9 mouse cellular contexts compared by ENCODE assay signal in the genomic region with DNA sequence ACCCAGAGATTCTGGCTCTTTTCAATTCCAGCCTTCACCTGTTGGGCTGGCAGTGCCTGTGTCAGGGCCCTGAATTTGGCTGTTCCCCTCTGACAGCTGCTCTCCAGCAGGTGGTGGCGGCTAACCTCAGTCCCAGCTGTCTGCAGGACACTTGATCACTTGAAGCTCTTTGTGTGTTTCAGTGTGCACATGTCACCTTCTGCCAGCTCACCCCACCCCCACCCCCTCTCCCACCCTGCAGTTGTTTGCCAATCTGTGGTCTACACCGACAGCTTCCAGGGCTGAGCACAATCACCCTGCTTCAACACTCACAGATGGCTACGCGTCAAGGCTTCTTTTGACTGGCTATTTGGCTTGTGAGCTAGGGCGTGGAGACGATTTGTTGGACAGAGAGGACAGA.
DNase-seq lines count a peak whose midpoint lies in the region; ATAC-seq and TF ChIP-seq lines count a peak whose summit lies in the region.
"Had no signal": no experiment of that assay in that cellular context is flagged by ENCODE, and none has a peak within 500 bp of the region (broad histone marks: within the 10 kb centered on the region; RNA-seq: fewer than 3 reads in every experiment).

No protein-coding gene starts in this region.

- no peak overlapping the region for H3K9ac ChIP-seq in midbrain, embryonic 14.5 days (replicated peaks; ENCODE audit: low read length)
- H3K9ac ChIP-seq: liver, embryonic 15.5 days had no signal

- H3K4me2 ChIP-seq in midbrain, embryonic 14.5 days (ENCODE audit: low read length) = no peak overlapping the region
- H3K4me2 ChIP-seq: liver, embryonic 15.5 days had no signal

- H3K4me1 ChIP-seq in cerebellum, adult 2 months (ENCODE audit: control insufficient read depth, insufficient read depth, low read length) = no peaks in the 10 kb centered on the region
- peaks cover 4% of the 10 kb centered on the region; the same call in 1 of the 2 replicates for H3K4me1 ChIP-seq in midbrain, embryonic 14.5 days (ENCODE audit: control insufficient read depth, insufficient read depth, low read length)
- H3K4me1 ChIP-seq: liver, embryonic 15.5 days had no signal

- no peaks in the 10 kb centered on the region for H3K27me3 ChIP-seq in cerebellum, adult 2 months (ENCODE audit: control insufficient read depth, insufficient read depth, low read length)
- H3K27me3 ChIP-seq in midbrain, embryonic 14.5 days (ENCODE audit: control insufficient read depth, insufficient read depth, low read length) = 0 out of 2 replicates have a peak, but pooled peaks cover 3% of the 10 kb centered on the region

- no peak overlapping the region for H3K27ac ChIP-seq in cerebellum, adult 2 months (ENCODE audit: insufficient read depth, low read length)
- peak overlapping the region; percentile 66 for H3K27ac ChIP-seq in midbrain, embryonic 14.5 days (replicated peaks; ENCODE audit: low read depth, low read length)
- H3K27ac ChIP-seq: liver, embryonic 15.5 days had no signal

- no peak overlapping the region for H3K4me3 ChIP-seq in cerebellum, adult 2 months (replicated peaks; ENCODE audit: insufficient read depth, low read depth, low read length)
- no peak overlapping the region for H3K4me3 ChIP-seq in midbrain, embryonic 14.5 days (replicated peaks; ENCODE audit: low read depth, low read length)
- H3K4me3 ChIP-seq: liver, embryonic 15.5 days had no signal

- ATAC-seq in midbrain, embryonic 14.5 days (ENCODE audit: low FRiP score, low TSS enrichment) = peak; percentile 78

- no peaks in the 10 kb centered on the region for H3K9me3 ChIP-seq in midbrain, embryonic 14.5 days (ENCODE audit: control insufficient read depth, low read length)
- H3K9me3 ChIP-seq: liver, embryonic 15.5 days had no signal

- H3K36me3 ChIP-seq in midbrain, embryonic 14.5 days (ENCODE audit: control insufficient read depth, insufficient read depth, low read length) = no peaks in the 10 kb centered on the region
- H3K36me3 ChIP-seq: liver, embryonic 15.5 days had no signal

- peak; percentile 15 for DNase-seq in gastrocnemius, postnatal 10 days
- no peak for DNase-seq in gastrocnemius, adult 18-20 months (ENCODE audit: low spot score)
- DNase-seq in cerebellum, adult 2 months = peak; percentile 60 to 74
- peak; percentile 34 for DNase-seq in gastrocnemius, postnatal 25 days
- DNase-seq in midbrain, embryonic 14.5 days = peak; percentile 43
- no peak for DNase-seq in yolk sac, embryonic 10.5 days (ENCODE audit: low spot score)
- no peak for DNase-seq in testis, postnatal 10 days (ENCODE audit: low spot score)
- no peak for DNase-seq in kidney, adult 8-10 months

- WGBS in cerebellum, adult 2 months = 7% methylated on average over 6 of the region's 6 CpGs
- 30% methylated on average over 6 of the region's 6 CpGs for WGBS in midbrain, embryonic 14.5 days

- TF ChIP-seq CTCF in cerebellum, adult 2 months (IDR thresholded peaks at IDR 0.05; ENCODE audit: borderline replicate concordance, insufficient read depth, low read depth, low read length) = no peak

- no peak for TF ChIP-seq POLR2A in cerebellum, adult 2 months (IDR thresholded peaks at IDR 0.05; ENCODE audit: borderline replicate concordance, insufficient read depth, low read length)

Comparison
In these comparisons a context has a peak if more than half of its experiments do, and no peak if none do; other contexts are left out.
1. DNase-seq: peak in gastrocnemius, postnatal 10 days (single experiment), cerebellum, adult 2 months (2 of 2), gastrocnemius, postnatal 25 days (single experiment) and midbrain, embryonic 14.5 days (single experiment); none in gastrocnemius, adult 18-20 months (single experiment), yolk sac, embryonic 10.5 days (single experiment), testis, postnatal 10 days (single experiment) and kidney, adult 8-10 months (0 of 2).